8 mouse cellular contexts compared by ENCODE assay signal in genomic region chr8:60594761-60595160, GRCm38 (mm10). TPM values are rescaled to one million over a fixed set of nuclear protein-coding genes. Genes with fewer than 3 reads are reported as not detected.
A peak's percentile ranks its signal among the peaks of the same experiment; 100 is the strongest.
DNase-seq lines count a peak whose midpoint lies in the region; ATAC-seq and TF ChIP-seq lines count a peak whose summit lies in the region.

No protein-coding gene starts in this region.

- no peak for ATAC-seq in heart, postnatal 0 days (ENCODE audit: insufficient read depth, low read depth)
- no peak for ATAC-seq in monocyte, adult 5-6 weeks (replicated peaks; ENCODE audit: insufficient number of reproducible peaks, low FRiP score, low TSS enrichment, poor library complexity, severe bottlenecking)

- 55% methylated on average over 3 of the region's 3 CpGs for WGBS in heart, postnatal 0 days
- 57% methylated on average over 3 of the region's 3 CpGs for WGBS in limb, embryonic 10.5 days

- no peak overlapping the region for H3K4me2 ChIP-seq in heart, postnatal 0 days (ENCODE audit: low read depth, low read length)

- H3K9me3 ChIP-seq in heart, postnatal 0 days (replicated peaks; ENCODE audit: control insufficient read depth, low read length): no peaks in the 10 kb centered on the region
- no peaks in the 10 kb centered on the region for H3K9me3 ChIP-seq in limb, embryonic 10.5 days (replicated peaks)

- no peaks in the 10 kb centered on the region for H3K4me1 ChIP-seq in heart, postnatal 0 days (ENCODE audit: control insufficient read depth, insufficient read depth)
- H3K4me1 ChIP-seq in limb, embryonic 10.5 days: no peaks in the 10 kb centered on the region

- H3K4me3 ChIP-seq in heart, postnatal 0 days (ENCODE audit: low read depth, low read length): no peak overlapping the region
- no peak overlapping the region for H3K4me3 ChIP-seq in limb, embryonic 10.5 days

- no peaks in the 10 kb centered on the region for H3K36me3 ChIP-seq in heart, postnatal 0 days (replicated peaks; ENCODE audit: control insufficient read depth, insufficient read depth, low read length)
- no peaks in the 10 kb centered on the region for H3K36me3 ChIP-seq in limb, embryonic 10.5 days

- no peak overlapping the region for H3K27ac ChIP-seq in heart, postnatal 0 days (ENCODE audit: low read depth)
- no peak overlapping the region for H3K27ac ChIP-seq in limb, embryonic 10.5 days

- no peak overlapping the region for H3K9ac ChIP-seq in heart, postnatal 0 days (replicated peaks; ENCODE audit: low read depth, low read length)

- intact Hi-C loops in heart, postnatal 25 days (cut with DNase I): loop anchor here (5.0 kb wide), 1 partner anchor 87 kb away; the partner anchor contains the start of gene Aadat

- TF ChIP-seq EP300 in heart, postnatal 0 days (IDR thresholded peaks at IDR 0.05; ENCODE audit: low read depth): no peak

- no peak for DNase-seq in heart, postnatal 0 days (ENCODE audit: low spot score)
- no peak for DNase-seq in heart, postnatal 25 days (ENCODE audit: low spot score)
- DNase-seq in right cerebral cortex, postnatal 25 days: peak; percentile 21
- no peak for DNase-seq in right cerebral cortex, postnatal 10 days (ENCODE audit: low spot score in 2 of 2)
- DNase-seq in embryo, embryonic 11 days: peak; percentile 28
- peak; percentile 32 for DNase-seq in limb, embryonic 10.5 days (ENCODE audit: low spot score)
- DNase-seq in natural killer cell, adult 2 months (ENCODE audit: low spot score in 2 of 2): no peak

- no peaks in the 10 kb centered on the region for H3K27me3 ChIP-seq in heart, postnatal 0 days (ENCODE audit: control insufficient read depth, insufficient read depth, low read length)
- no peaks in the 10 kb centered on the region for H3K27me3 ChIP-seq in limb, embryonic 10.5 days (ENCODE audit: low read depth, poor library complexity, severe bottlenecking)

- peak; percentile 71 for TF ChIP-seq CTCF in heart, postnatal 0 days (IDR thresholded peaks at IDR 0.05; ENCODE audit: low read depth)

RNA-seq across cellular contexts. Expression of gene Mfap3l, which starts 37.9 kb away (rescaled TPM):
- 0.69 and 0.89 TPM in 2 replicates for total RNA-seq in heart, postnatal 0 days (2014; rRNA removed; ENCODE audit: low replicate concordance)
- polyA plus RNA-seq in heart, postnatal 0 days (2015; fragmentation: Nextera tagmentation; extraction: Ambion mirVana): 0.60 and 0.70 TPM in 2 replicates
- 10 to 100 TPM in 1 of 2 experiments, 1 to 10 TPM in 1; 9.0 to 10.6 TPM for total RNA-seq in heart, postnatal 25 days (2021)
- polyA plus RNA-seq in limb, embryonic 10.5 days (2016; fragmentation: Nextera tagmentation; extraction: Ambion mirVana): 0.53 and 0.83 TPM in 2 replicates
- 1.9 to 6.8 TPM (median 2.4 TPM) in 3 replicates for total RNA-seq in monocyte, adult 5-6 weeks (2017)

Comparison
In these comparisons a context has a peak if more than half of its experiments do, and no peak if none do; other contexts are left out.
1. DNase-seq: peak in right cerebral cortex, postnatal 25 days (single experiment), embryo, embryonic 11 days (single experiment) and limb, embryonic 10.5 days (single experiment); none in heart, postnatal 0 days (single experiment), heart, postnatal 25 days (single experiment), right cerebral cortex, postnatal 10 days (0 of 2) and natural killer cell, adult 2 months (0 of 2).